Mouse (Mus musculus): ENCODE data around the gene Ispd. TPM values are rescaled to one million over a fixed set of nuclear protein-coding genes. Genes with fewer than 3 reads are reported as not detected.
A peak's percentile ranks its signal among the peaks of the same experiment; 100 is the strongest.

The Ispd gene
- polyA plus RNA-seq, 2 experiments, result 0.66 to 1.7 TPM

- Histone ChIP-seq H3K4me1 (replicated peaks; ENCODE audit: control insufficient read depth in 2 of 2, insufficient read depth in 2 of 2, low read length in 1 of 2) (no peaks in the 10 kb centered on the region), H3K9me3 (ENCODE audit: control insufficient read depth, low read length) (no peaks in the 10 kb centered on the region), H3K4me2 (ENCODE audit: low read depth) (no peak overlapping the region), H3K9ac (replicated peaks) (no peak overlapping the region), H3K36me3 (replicated peaks; ENCODE audit: control insufficient read depth, insufficient read depth, low read depth) (no peaks in the 10 kb centered on the region), H3K27ac (no peak overlapping the region), H3K27me3 (ENCODE audit: control insufficient read depth, insufficient read depth, low read length) (no peaks in the 10 kb centered on the region), H3K4me3 (ENCODE audit: insufficient read depth in 1 of 2, low read depth in 2 of 2, low read length in 2 of 2) (no peak overlapping the region)
- WGBS (ENCODE audit: insufficient replicate concordance), result 61% methylated on average over 6 of the region's 6 CpGs
- ATAC-seq (ENCODE audit: insufficient read depth) (no peak), DNase-seq (ENCODE audit: low read depth in 3 of 3, low spot score in 3 of 3) (no peak)
- TF ChIP-seq CTCF (IDR thresholded peaks at IDR 0.05; ENCODE audit: low read depth) (no peak), EP300 (IDR thresholded peaks at IDR 0.05; ENCODE audit: low read depth) (no peak)
Observed at GRCm38 (mm10) chr12:36681779-36682178, 300.5 kb downstream of the Ispd start.

GRCm38 (mm10) chr12:36694072-36694471 is 312.8 kb downstream of the Ispd start:
- ATAC-seq (ENCODE audit: insufficient read depth), result no peak
- 43% methylated on average over 2 of the region's 2 CpGs for whole genome bisulfite sequencing (ENCODE audit: insufficient replicate concordance)

GRCm38 (mm10) chr12:36704380-36704779 is 323.1 kb downstream of the Ispd start:
- no peaks in the 10 kb centered on the region for H3K36me3 ChIP-seq (replicated peaks; ENCODE audit: control insufficient read depth, insufficient read depth, low read depth)
- H3K4me2 ChIP-seq (ENCODE audit: low read depth), result no peak overlapping the region
- 52% methylated on average over 1 of the region's 1 CpGs for WGBS (ENCODE audit: insufficient replicate concordance)
- DNase-seq (ENCODE audit: low read depth in 3 of 3, low spot score in 3 of 3), result no peak
- no peak for ATAC-seq (ENCODE audit: insufficient read depth)
- no peak overlapping the region for H3K4me3 ChIP-seq (ENCODE audit: insufficient read depth in 1 of 2, low read depth in 2 of 2, low read length in 2 of 2)
- no peaks in the 10 kb centered on the region for H3K4me1 ChIP-seq (replicated peaks; ENCODE audit: control insufficient read depth in 2 of 2, insufficient read depth in 2 of 2, low read length in 1 of 2)
- no peak overlapping the region for H3K9ac ChIP-seq (replicated peaks)
- no peaks in the 10 kb centered on the region for H3K9me3 ChIP-seq (ENCODE audit: control insufficient read depth, low read length)
- no peaks in the 10 kb centered on the region for H3K27me3 ChIP-seq (ENCODE audit: control insufficient read depth, insufficient read depth, low read length)
- TF ChIP-seq CTCF (IDR thresholded peaks at IDR 0.05; ENCODE audit: low read depth), result no peak
- no peak for TF ChIP-seq EP300 (IDR thresholded peaks at IDR 0.05; ENCODE audit: low read depth)
- no peak overlapping the region for H3K27ac ChIP-seq

More at GRCm38 (mm10) chr12:36694072-36694471, 312.8 kb downstream of the Ispd start:
- H3K36me3 ChIP-seq (replicated peaks; ENCODE audit: control insufficient read depth, insufficient read depth, low read depth), result no peaks in the 10 kb centered on the region
- no peak overlapping the region for H3K27ac ChIP-seq
- no peak for TF ChIP-seq EP300 (IDR thresholded peaks at IDR 0.05; ENCODE audit: low read depth)
- no peak for TF ChIP-seq CTCF (IDR thresholded peaks at IDR 0.05; ENCODE audit: low read depth)
- H3K4me1 ChIP-seq (replicated peaks; ENCODE audit: control insufficient read depth in 2 of 2, insufficient read depth in 2 of 2, low read length in 1 of 2), result no peaks in the 10 kb centered on the region
- H3K4me3 ChIP-seq (ENCODE audit: insufficient read depth in 1 of 2, low read depth in 2 of 2, low read length in 2 of 2), result no peak overlapping the region
- H3K4me2 ChIP-seq (ENCODE audit: low read depth), result no peak overlapping the region
- H3K27me3 ChIP-seq (ENCODE audit: control insufficient read depth, insufficient read depth, low read length), result no peaks in the 10 kb centered on the region
- H3K9ac ChIP-seq (replicated peaks), result no peak overlapping the region
- H3K9me3 ChIP-seq (ENCODE audit: control insufficient read depth, low read length), result no peaks in the 10 kb centered on the region
- DNase-seq (ENCODE audit: low read depth in 3 of 3, low spot score in 3 of 3), result no peak

- DNase-seq (ENCODE audit: low read depth in 3 of 3, low spot score in 3 of 3), result no peak
- H3K9me3 ChIP-seq (ENCODE audit: control insufficient read depth, low read length), result no peaks in the 10 kb centered on the region
- no peak overlapping the region for H3K4me2 ChIP-seq (ENCODE audit: low read depth)
- no peak overlapping the region for H3K9ac ChIP-seq (replicated peaks)
- ATAC-seq (ENCODE audit: insufficient read depth), result peak; percentile 50; the same call in 1 of the 2 replicates
- H3K27me3 ChIP-seq (ENCODE audit: control insufficient read depth, insufficient read depth, low read length), result no peaks in the 10 kb centered on the region
- no peaks in the 10 kb centered on the region for H3K4me1 ChIP-seq (replicated peaks; ENCODE audit: control insufficient read depth in 2 of 2, insufficient read depth in 2 of 2, low read length in 1 of 2)
- WGBS (ENCODE audit: insufficient replicate concordance), result 14% methylated on average over 1 of the region's 1 CpGs
- H3K27ac ChIP-seq, result no peak overlapping the region
- no peaks in the 10 kb centered on the region for H3K36me3 ChIP-seq (replicated peaks; ENCODE audit: control insufficient read depth, insufficient read depth, low read depth)
- H3K4me3 ChIP-seq (ENCODE audit: insufficient read depth in 1 of 2, low read depth in 2 of 2, low read length in 2 of 2), result no peak overlapping the region
- 0 out of 2 replicates have a peak, but pooled peaks have one; percentile 20 for TF ChIP-seq EP300 (IDR thresholded peaks at IDR 0.05; ENCODE audit: low read depth)
- TF ChIP-seq CTCF (IDR thresholded peaks at IDR 0.05; ENCODE audit: low read depth), result no peak
Observed at GRCm38 (mm10) chr12:36708810-36709209, 327.6 kb downstream of the Ispd start.

- Histone ChIP-seq H3K9me3 (ENCODE audit: control insufficient read depth, low read length) (no peaks in the 10 kb centered on the region), H3K9ac (replicated peaks) (no peak overlapping the region), H3K4me2 (ENCODE audit: low read depth) (0 out of 2 replicates have a peak overlapping the region, but pooled peaks have one; percentile 11), H3K27me3 (ENCODE audit: control insufficient read depth, insufficient read depth, low read length) (no peaks in the 10 kb centered on the region), H3K4me1 (replicated peaks; ENCODE audit: control insufficient read depth in 2 of 2, insufficient read depth in 2 of 2, low read length in 1 of 2) (no peaks in the 10 kb centered on the region), H3K27ac (no peak overlapping the region), H3K36me3 (replicated peaks; ENCODE audit: control insufficient read depth, insufficient read depth, low read depth) (no peaks in the 10 kb centered on the region), H3K4me3 (ENCODE audit: insufficient read depth in 1 of 2, low read depth in 2 of 2, low read length in 2 of 2) (no peak overlapping the region)
- ATAC-seq (ENCODE audit: insufficient read depth), result no peak
- 19% methylated on average over 17 of the region's 17 CpGs for WGBS (ENCODE audit: insufficient replicate concordance)
- no peak for DNase-seq (ENCODE audit: low read depth in 3 of 3, low spot score in 3 of 3)
- peak; percentile 32 for TF ChIP-seq CTCF (IDR thresholded peaks at IDR 0.05; ENCODE audit: low read depth)
- no peak for TF ChIP-seq EP300 (IDR thresholded peaks at IDR 0.05; ENCODE audit: low read depth)
Observed at GRCm38 (mm10) chr12:36713866-36714662, 332.8 kb downstream of the Ispd start.
